Mouse (Mus musculus) midbrain, embryonic 14.5 days (tissue): ENCODE results near the gene Gm42517. TPM values are rescaled to one million over a fixed set of nuclear protein-coding genes. Genes with fewer than 3 reads are reported as not detected.

ENCODE experiments used
- ATAC-seq: fragments of 200-750 bp; cut with Nextera tagmentation; 2 replicates; pipeline ENCODE4 v1.8.0; 2017; ENCODE audit warnings: moderate number of reproducible peaks, moderate library complexity; ENCODE audit not compliant: low FRiP score, low TSS enrichment
- DNase-seq: peaks from one replicate; pipeline ENCODE4 v3.0.0-alpha.2; 2015
- H3K27ac ChIP-seq: fragments of 300-500 bp; sonication (generic); replicated peaks from 2 replicates; pipeline ENCODE4 v1.5.1; 2014; ENCODE audit warnings: mild to moderate bottlenecking, low read depth, low read length, moderate library complexity
- H3K27me3 ChIP-seq: fragments of 300-500 bp; sonication (generic); 2 replicates; pipeline ENCODE4 v1.6.1; 2014; ENCODE audit warnings: low read length, control low read depth, mixed read lengths; ENCODE audit not compliant: control insufficient read depth, insufficient read depth
- H3K36me3 ChIP-seq: fragments of 300-500 bp; sonication (generic); 2 replicates; pipeline ENCODE4 v1.6.1; 2014; ENCODE audit warnings: low read length, control low read depth; ENCODE audit not compliant: control insufficient read depth, insufficient read depth
- H3K4me1 ChIP-seq: fragments of 300-500 bp; sonication (generic); 2 replicates; pipeline ENCODE4 v1.6.1; 2014; ENCODE audit warnings: mild to moderate bottlenecking, antibody characterized with exemption, low read length, control low read depth; ENCODE audit not compliant: control insufficient read depth, insufficient read depth
- H3K4me2 ChIP-seq: fragments of 300-500 bp; sonication (generic); 2 replicates; pipeline ENCODE4 v1.6.1; 2014; ENCODE audit warnings: mild to moderate bottlenecking, low read length, moderate library complexity
- H3K4me3 ChIP-seq: fragments of 300-500 bp; sonication (generic); replicated peaks from 2 replicates; pipeline ENCODE4 v1.5.1; 2014; ENCODE audit warnings: low read depth, low read length
- H3K9ac ChIP-seq: fragments of 300-500 bp; sonication (generic); replicated peaks from 2 replicates; pipeline ENCODE4 v1.6.1; 2014; ENCODE audit warnings: mild to moderate bottlenecking, low read length, moderate library complexity
- H3K9me3 ChIP-seq: fragments of 300-500 bp; sonication (generic); 2 replicates; pipeline ENCODE4 v1.6.1; 2016; ENCODE audit warnings: low read length, control low read depth, mixed read lengths; ENCODE audit not compliant: control insufficient read depth
- WGBS: fragments of 180-500 bp; shearing (Covaris S2); extraction: QIAGEN DNeasy Blood & Tissue Kit; methylation state at CpG from one replicate; pipeline ENCODE4 v1.1.7; 2014; 5-methylcytosine and 5-hydroxymethylcytosine counted together
- polyA plus RNA-seq: library from polyadenylated mRNA; unstranded; fragments of >200 nt; fragmentation: Nextera tagmentation; extraction: Ambion mirVana; gene quantifications from 2 replicates; pipeline ENCODE4 v1.2.1, GENCODE M21; 2014

Gm42517 gene
- polyA plus RNA-seq, 1 experiment from 2014 or later, result 2.8 TPM

GRCm38 (mm10) chr5:108378346-108378745 is 10.6 kb upstream of the Gm42517 start:
- Histone ChIP-seq H3K4me2 (no peak overlapping the region), H3K27ac (no peak overlapping the region), H3K36me3 (no peaks in the 10 kb centered on the region), H3K9ac (no peak overlapping the region), H3K27me3 (no peaks in the 10 kb centered on the region), H3K4me1 (no peaks in the 10 kb centered on the region), H3K9me3 (no peaks in the 10 kb centered on the region), H3K4me3 (no peak overlapping the region)
- DNase-seq, result no peak
- WGBS, result 89% methylated on average over 4 of the region's 4 CpGs
- no peak for ATAC-seq

- DNase-seq (no peak), ATAC-seq (no peak)
- Histone ChIP-seq H3K36me3 (no peaks in the 10 kb centered on the region), H3K9ac (no peak overlapping the region), H3K4me2 (no peak overlapping the region), H3K9me3 (no peaks in the 10 kb centered on the region), H3K27ac (no peak overlapping the region), H3K4me1 (no peaks in the 10 kb centered on the region), H3K27me3 (peaks cover 8% of the 10 kb centered on the region), H3K4me3 (no peak overlapping the region)
- 78% methylated on average over 1 of the region's 1 CpGs for WGBS
Measured at GRCm38 (mm10) chr5:108376059-108376458, 8.3 kb upstream of the Gm42517 start.

- peaks cover 2% of the 10 kb centered on the region; the same call in 1 of the 2 replicates for H3K4me1 ChIP-seq
- ATAC-seq, result no peak
- no peaks in the 10 kb centered on the region for H3K36me3 ChIP-seq
- no peak overlapping the region for H3K4me2 ChIP-seq
- no peaks in the 10 kb centered on the region for H3K9me3 ChIP-seq
- WGBS, result 75% methylated on average over 5 of the region's 5 CpGs
- no peak for DNase-seq
- H3K27me3 ChIP-seq, result peaks cover 28% of the 10 kb centered on the region
- H3K27ac ChIP-seq, result no peak overlapping the region
- no peak overlapping the region for H3K9ac ChIP-seq
- H3K4me3 ChIP-seq, result no peak overlapping the region
Measured at GRCm38 (mm10) chr5:108374079-108374478, 6.4 kb upstream of the Gm42517 start.

GRCm38 (mm10) chr5:108369964-108370363 is 2.2 kb upstream of the Gm42517 start:
- Histone ChIP-seq H3K4me2 (no peak overlapping the region), H3K27ac (no peak overlapping the region), H3K27me3 (peaks cover 65% of the 10 kb centered on the region), H3K9ac (no peak overlapping the region), H3K36me3 (no peaks in the 10 kb centered on the region), H3K4me3 (no peak overlapping the region), H3K4me1 (peaks cover 19% of the 10 kb centered on the region), H3K9me3 (no peaks in the 10 kb centered on the region)
- WGBS, result 3% methylated on average over 6 of the region's 6 CpGs
- no peak for DNase-seq
- no peak for ATAC-seq

- WGBS, result under 1% methylated on average over 49 of the region's 49 CpGs
- Histone ChIP-seq H3K27me3 (peaks cover 74% of the 10 kb centered on the region), H3K9me3 (no peaks in the 10 kb centered on the region), H3K27ac (no peak overlapping the region), H3K4me2 (peak overlapping the region; percentile 69), H3K9ac (peak overlapping the region; percentile 24; the same call in 1 of the 2 replicates), H3K36me3 (no peaks in the 10 kb centered on the region), H3K4me3 (peak overlapping the region; percentile 61), H3K4me1 (peaks cover 19% of the 10 kb centered on the region)
- DNase-seq, result peak; percentile 71
- no peak for ATAC-seq
Measured at GRCm38 (mm10) chr5:108368851-108369621, 1.3 kb upstream of the Gm42517 start.

- Histone ChIP-seq H3K9me3 (no peaks in the 10 kb centered on the region), H3K4me1 (peaks cover 19% of the 10 kb centered on the region), H3K4me3 (peak overlapping the region; percentile 61), H3K27me3 (peaks cover 80% of the 10 kb centered on the region), H3K4me2 (peak overlapping the region; percentile 69), H3K9ac (peak overlapping the region; percentile 24; the same call in 1 of the 2 replicates), H3K36me3 (no peaks in the 10 kb centered on the region), H3K27ac (no peak overlapping the region)
- no peak for ATAC-seq
- 7% methylated on average over 6 of the region's 6 CpGs for WGBS
- DNase-seq, result no peak
Measured at GRCm38 (mm10) chr5:108368446-108368845, 724 bp upstream of the Gm42517 start.

GRCm38 (mm10) chr5:108366984-108367841 is 509 bp downstream of the Gm42517 start:
- no peaks in the 10 kb centered on the region for H3K9me3 ChIP-seq
- DNase-seq, result peak; percentile 72
- no peaks in the 10 kb centered on the region for H3K36me3 ChIP-seq
- peak overlapping the region; percentile 61 for H3K4me3 ChIP-seq
- H3K9ac ChIP-seq, result peak overlapping the region; percentile 68
- ATAC-seq, result peak; percentile 55
- under 1% methylated on average over 85 of the region's 100 CpGs for WGBS
- peaks cover 80% of the 10 kb centered on the region for H3K27me3 ChIP-seq
- H3K27ac ChIP-seq, result 0 out of 2 replicates have a peak overlapping the region, but pooled peaks have one; percentile 8
- peaks cover 19% of the 10 kb centered on the region for H3K4me1 ChIP-seq
- peak overlapping the region; percentile 69 for H3K4me2 ChIP-seq

GRCm38 (mm10) chr5:108366328-108366983 is 1.3 kb downstream of the Gm42517 start:
- 3% methylated on average over 60 of the region's 60 CpGs for WGBS
- ATAC-seq (no peak), DNase-seq (peak; percentile 56)
- H3K27ac ChIP-seq, result no peak overlapping the region
- H3K36me3 ChIP-seq, result no peaks in the 10 kb centered on the region
- H3K9ac ChIP-seq, result peak overlapping the region; percentile 68
- H3K4me2 ChIP-seq, result peak overlapping the region; percentile 69
- H3K27me3 ChIP-seq, result peaks cover 75% of the 10 kb centered on the region
- peak overlapping the region; percentile 61 for H3K4me3 ChIP-seq
- peaks cover 19% of the 10 kb centered on the region for H3K4me1 ChIP-seq
- no peaks in the 10 kb centered on the region for H3K9me3 ChIP-seq
